Mouse (Mus musculus) adrenal gland, postnatal 36 days (tissue): Measurements from ENCODE around the gene Cwc22. TPM values are rescaled to one million over a fixed set of nuclear protein-coding genes. Genes with fewer than 3 reads are reported as not detected.
"Not testable (repeated sequence)": the region's sequence is repeated elsewhere in the genome, so short reads cannot be mapped to it uniquely, and the experiment has no call there.

ENCODE experiments used
- DNase-seq, 2 experiments: peaks; one replicate each; pipeline ENCODE4 v3.0.0; 2021; ENCODE audit warnings: mixed read lengths in 1 of 2
- total RNA-seq, 2 experiments: library from RNA; stranded (reverse); gene quantifications; 2 replicates each; pipeline ENCODE4 v1.2.3; 2021

The Cwc22 gene
- total RNA-seq, 2 experiments from 2014 or later: 29.8 to 32.3 TPM

DNA sequence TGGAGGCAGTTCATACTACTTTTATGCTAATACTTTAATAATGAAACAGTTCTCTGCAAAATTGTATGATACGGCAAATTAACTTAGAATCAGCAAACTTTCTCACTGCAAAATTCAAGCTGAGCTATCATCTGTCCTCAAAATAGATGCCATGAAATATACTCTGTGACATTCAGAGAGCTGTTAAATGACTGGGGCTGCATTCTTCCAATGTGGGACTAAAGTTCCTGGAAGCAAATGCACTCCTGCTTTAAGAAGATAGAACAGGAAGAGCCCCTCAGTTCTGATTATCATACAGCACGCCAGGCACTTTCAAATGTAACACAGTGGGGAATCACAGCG lies 48.6 kb downstream of the Cwc22 start:
- DNase-seq: no peak

DNA sequence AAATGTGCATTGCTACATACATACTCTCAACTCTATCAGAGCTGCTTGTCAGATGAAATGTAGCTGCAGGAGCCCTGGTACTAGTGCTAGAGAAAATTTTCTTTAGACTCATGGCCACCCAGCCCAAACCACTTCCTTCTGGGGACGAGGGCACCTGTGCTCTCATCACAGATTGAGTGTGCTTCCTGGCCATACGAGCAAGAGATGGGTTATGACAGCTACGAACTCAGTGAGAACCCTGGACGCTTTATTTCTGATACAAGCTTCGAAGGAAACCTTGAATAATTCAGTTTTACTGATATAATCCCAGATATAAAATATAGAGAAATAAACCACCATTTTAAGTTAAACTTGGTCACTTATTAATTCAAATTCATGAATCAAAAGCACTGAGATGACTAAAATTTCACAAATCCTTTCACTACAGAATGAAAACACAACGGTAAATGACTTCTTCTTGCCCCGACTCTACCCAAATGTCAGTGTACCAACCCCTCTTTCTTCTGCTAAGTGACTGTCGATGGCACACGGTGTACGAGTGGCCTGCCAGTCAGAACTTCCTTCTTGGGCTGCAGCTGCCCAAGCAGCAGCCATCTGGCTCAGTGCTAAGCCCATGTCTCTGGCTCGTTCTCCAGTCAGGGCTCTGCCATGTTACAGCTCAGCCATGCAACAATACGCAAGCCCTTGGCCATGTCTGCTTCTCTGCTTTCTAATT lies 49.2 kb downstream of the Cwc22 start:
- DNase-seq: no peak

DNA sequence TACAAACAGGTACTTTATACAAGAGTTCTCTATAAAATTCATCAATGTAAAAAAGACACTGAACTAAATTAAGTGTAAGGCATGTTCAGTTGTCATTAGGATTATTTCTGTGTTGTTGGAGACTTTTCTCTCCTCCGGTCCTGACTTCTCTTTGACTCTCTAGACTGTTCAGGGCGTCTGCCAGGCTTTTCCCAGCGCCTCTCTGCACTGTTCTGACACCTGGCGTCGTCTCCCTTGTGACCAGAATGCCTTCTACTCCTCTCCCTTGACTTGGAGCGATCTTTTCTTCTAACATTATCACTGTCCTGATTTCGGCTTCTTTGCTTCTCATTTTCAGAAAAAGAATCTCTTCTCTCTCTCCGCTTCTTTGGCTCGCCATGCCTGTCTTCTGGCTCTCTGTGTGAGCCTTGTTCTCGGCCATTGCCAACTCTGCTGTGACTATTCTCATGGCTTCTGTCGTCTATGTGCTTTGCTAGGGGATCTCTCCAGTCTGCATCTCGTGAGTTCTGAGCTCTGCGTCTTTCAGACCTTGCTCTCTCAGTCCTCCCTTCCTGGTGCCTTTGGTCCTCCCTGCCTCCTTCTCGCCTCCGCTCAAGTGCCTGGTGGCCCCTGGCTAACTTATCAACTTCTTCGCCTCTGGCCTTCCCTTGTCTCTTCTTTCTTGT lies 50.1 kb downstream of the Cwc22 start:
- not testable (repeated sequence) for DNase-seq

DNA sequence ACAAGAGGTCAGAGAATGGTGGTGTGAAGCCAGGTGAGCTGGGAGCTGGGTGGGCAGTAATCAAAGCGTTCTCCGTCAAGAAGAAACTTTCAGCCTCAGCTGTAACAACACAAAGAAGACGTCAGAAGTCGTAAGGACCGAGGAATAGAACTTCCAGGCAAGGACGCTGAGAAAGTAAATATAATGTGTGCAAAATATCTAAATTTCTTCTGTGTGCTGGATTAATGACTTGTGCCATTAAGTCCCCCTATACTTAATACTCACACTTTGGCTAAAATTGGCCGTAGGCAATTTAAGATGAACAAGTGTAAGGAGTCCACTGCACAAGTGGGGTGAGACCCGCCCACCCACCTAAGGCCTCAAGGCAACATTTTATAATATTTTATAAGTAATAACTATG lies 51.3 kb downstream of the Cwc22 start:
- DNase-seq: no peak

DNA sequence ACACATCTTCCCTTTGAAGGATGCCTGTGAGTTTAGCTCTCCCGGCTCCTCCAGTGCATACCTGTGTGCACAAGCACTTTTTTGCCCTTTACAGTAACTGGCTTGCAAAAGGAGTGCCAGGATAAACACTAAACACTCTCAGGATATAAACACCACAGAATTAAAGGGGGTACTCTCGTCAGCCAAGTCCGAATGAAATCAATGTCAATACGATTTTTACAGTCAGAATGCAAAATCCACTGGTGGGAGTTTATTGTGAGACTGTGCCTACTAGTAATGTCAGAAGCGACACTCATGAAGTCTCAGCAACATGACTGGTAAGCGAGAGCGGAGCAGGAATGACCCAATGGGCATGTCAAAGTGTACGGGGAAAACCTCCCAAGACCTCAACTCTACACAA lies 52.7 kb downstream of the Cwc22 start:
- no peak for DNase-seq

DNA sequence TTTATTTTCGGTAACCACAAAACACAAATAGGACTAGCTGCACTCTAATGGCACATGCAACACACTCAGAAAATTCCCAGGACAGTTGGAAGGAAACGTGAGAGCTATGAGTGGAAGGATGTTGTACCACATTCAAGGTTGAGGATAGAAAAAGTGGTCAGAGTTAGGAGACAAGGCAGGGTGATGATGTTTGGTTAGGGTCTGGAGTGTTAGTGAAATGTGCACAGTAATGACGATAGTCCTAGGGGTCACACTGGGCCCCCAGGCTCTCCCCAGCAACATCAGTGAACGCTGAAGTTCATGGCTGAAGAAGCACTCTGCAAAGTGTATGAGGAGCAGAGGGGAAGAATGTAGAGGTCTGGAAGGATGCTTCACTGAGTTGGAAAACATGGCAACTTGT lies 53.6 kb downstream of the Cwc22 start:
- no peak for DNase-seq

DNA sequence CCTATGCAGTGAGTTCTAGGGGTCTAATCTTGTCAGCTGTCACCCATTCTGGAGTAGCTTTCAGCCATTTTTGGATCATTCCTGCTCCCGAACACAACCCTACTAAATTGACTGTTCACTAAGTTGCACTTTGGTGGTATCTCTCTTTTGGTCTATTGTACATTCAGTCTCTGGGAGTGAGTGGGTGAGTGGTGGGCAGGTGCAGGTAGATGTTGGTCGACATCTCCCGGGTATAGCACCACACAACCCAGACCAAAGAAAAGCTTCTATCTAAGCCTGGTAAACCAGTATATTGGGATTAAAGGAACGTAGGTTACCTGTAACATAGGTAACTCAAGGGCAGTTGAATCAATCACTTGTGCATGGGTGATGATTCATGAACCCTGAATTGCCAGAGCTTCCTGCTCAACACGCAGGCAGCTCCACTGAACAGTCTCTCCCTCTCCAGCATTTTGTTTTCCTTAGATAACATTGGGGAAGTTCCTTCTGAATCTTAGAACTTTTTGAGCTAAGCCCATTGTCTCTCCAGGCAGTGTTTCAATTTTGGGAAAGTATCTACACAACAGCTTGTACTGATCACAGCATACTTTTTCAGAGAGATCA lies 55.2 kb downstream of the Cwc22 start:
- DNase-seq: no peak

DNA sequence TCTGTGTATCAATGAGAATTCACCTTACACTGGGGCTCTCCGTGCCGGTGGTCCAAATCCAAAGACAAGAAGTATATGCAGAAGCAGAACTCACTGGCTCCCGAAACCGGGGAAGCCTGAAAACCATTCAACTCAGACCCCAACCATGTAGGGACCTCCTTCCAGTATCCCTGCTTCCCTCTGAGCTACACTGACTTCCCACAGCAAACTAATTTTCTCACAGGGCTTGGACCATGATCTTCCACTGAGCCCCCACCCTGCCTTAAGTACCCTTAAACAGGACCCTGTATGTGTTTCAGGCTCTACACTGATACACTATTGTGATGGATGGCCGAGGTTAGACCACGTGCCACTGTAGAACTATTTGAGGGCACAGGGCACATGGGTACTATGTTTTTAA lies 56.2 kb downstream of the Cwc22 start:
- no peak for DNase-seq

DNA sequence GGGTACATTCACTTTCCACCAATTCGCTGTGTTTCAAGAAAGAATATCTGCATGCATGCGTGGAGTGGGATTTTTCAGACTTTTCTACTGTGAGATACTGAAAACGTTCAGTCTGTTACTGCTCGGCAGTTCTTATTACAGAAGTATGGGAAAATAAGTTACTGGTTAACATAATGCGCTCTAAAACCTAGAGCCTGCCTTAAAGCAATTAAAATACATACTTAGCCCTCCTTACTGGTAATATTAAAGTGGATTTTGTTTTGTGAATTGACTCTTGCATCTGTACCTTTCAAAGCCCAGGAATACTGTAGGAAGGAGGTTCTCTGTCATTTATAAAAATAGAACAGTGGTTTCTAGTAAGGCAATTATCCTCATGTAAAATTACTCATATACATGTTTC lies 56.8 kb downstream of the Cwc22 start:
- DNase-seq: no peak

DNA sequence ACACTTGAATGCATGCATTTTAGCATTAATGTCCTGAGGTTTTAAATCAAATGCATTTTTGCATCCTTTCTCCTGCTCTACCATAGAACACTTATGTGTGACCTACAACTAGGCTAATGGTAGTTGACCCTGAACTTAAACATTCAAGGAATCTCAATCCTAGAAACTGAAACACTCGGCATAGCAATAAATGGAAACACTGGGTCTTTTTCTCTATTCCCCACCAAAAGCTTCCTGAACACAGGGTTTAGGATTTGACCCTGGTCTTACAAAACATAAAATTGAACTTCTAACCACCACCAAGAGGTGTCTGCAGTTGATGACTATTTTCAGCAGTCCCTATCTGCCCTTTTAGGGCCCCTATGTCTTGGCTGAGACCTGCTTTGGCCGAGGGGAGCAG lies 57.3 kb downstream of the Cwc22 start:
- DNase-seq: no peak

DNA sequence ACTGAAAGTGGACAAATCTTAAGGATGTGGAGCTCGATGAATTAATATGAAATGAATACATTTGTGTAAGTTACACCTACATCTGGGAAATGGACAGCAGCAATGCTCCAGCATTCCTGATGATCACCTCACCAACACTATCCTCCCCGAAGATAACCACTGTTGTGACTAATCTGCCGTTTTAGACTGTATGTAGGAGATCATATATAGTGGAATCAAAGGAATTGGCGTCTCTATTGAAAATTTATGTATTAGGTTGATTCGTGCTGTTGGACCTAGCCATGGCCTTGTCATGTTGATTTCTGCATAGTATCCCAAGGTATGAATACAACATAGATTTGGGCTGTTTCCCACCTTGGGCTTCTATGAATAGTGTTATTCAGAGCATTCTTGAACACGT lies 58.1 kb downstream of the Cwc22 start:
- DNase-seq: no peak

DNA sequence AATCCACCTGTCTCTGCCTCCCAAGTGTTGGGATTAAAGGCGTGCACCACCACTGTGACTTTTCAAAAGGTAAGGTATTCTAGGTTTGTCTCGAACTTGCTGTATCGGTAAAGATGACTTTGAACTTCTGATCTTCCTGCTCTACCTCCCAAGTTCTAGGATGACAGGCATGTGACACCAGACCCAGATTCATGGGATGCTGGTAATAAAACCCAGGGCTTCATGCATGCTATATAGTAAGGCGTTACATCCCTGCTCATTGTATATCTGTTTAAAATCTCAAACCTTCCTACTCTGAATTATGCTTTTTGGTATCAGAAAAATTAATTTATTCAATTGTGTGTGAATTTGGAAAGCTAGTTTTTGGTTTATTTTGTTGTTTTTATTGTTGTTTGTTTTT lies 59.0 kb downstream of the Cwc22 start:
- no peak for DNase-seq

DNA sequence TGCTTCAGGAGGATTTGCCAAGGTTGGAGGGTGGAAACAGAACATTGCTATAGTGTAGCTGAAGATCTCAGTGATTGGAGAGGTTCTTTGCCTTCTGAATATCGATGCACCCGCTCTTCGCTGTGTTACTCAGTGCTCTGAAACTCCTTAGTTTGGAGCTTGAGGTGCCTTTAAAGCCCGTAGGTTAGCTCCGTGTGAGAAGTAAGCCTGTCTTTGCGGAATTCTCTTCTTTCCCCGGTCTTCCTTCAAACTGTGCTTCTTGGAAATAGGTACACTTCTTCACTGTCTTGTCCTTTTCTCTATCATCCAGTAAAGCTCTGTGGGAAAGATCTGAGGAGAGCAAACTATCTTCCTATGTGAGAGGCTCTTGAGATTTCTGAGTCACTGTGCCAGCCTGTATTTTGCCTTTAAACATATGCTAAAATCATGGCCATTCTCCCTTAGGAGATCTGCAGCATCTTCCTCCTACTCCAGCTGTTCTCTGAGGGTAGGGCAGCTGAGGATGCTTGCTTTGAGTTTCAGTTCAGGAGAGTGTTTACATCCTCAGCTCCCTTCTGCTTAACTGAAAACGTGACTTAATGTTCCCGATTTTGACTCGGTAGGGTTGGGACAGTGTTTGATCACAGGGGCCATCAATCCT lies 60.6 kb downstream of the Cwc22 start:
- DNase-seq: no peak

DNA sequence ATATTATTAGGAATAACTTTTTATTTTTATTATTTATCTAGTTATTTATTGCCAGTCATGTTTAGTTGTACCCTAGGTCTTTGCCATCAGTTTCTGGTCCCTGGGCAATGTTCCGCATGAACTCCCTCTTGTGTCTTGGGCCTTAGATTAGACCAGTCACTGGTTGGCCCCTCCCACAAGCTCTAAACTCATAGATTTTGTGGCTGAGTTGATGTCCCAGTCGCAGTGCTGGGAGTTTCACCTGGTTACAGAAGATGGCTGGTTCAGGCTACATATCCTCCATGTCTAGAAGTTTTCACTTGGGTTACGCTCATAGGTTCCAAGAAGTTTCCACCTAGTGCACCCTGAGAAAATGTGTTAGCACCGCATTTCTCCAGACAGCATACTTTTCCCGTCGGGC lies 61.1 kb downstream of the Cwc22 start:
- no peak for DNase-seq

DNA sequence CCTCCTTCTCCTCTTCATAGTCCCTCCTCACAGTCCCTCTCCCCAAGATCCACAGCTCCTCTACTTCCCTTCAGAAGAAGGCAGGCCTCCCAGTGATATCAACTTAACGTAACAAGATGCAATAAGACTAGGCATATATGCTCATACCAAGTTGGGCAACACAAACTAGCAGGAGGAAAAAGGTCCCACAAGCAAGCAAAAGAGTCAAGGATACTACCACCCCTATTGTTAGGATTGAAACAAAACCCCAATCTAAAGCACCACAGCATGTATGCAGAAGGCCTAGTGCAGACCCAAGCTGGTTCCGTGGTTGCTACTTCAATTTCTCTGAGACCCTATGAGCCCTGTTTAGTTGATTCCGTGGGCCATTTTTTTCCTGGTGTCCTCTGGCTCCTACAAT lies 61.7 kb downstream of the Cwc22 start:
- no peak for DNase-seq

DNA sequence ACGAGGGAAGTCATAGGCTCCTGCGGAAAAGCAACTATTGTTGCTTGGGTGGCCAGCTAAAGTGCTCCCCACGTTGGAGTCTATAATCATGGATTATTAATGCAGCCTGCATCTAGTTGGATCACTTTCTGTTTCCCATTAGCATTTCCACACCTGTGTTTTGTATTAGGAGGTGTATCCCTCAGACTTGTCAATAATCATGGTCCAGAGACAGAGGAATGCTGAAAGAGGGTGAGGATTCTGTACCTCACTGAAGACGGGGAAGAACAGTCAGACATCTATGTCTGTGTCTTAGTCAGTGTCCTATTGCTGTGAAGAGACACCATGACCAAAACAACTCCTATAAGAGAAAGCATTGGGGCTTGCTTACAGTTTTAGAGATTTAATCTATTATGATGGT lies 63.2 kb downstream of the Cwc22 start:
- DNase-seq: no peak

DNA sequence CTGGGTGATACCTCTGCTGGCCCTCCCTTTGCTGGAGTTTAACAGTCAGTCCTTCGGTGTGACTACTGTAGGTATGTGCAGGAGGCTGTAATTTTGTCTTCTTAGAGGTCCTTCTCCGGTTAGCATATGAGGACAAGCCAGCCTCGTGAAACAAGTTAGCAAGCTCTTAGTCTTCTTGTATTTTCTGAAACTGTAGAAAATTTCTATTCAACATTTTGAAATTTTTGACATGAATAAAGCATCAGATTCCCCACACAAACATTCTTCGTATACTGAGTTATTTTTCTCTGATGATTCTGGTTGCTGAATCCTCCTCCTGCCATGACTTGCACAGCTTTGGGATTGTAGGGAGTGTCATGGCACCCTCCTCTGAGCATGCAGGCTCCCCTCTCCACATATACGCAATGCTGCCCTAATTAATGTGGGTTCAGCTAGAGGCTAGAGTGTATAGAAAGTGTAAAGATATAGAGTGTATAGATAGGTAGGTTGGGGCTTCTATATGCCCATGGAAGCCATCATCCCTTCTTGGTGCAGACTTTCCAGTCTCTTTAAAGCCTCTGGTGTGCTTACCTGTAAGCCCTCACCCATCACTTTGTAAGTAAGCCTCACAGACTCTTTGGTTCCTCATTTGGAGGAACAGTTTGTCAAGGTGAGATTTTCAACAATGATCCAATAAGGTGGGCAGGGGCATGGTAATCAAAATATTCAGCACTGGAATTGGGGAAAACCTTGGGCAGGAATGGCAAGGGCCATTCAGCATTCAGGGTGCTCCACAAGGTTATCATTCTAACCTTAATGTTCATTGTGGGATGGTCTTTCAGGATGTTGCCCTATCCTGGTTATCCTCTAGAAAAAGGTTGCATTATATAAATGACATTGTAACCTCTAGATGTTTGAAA lies 64.6 kb downstream of the Cwc22 start:
- DNase-seq: no peak

DNA sequence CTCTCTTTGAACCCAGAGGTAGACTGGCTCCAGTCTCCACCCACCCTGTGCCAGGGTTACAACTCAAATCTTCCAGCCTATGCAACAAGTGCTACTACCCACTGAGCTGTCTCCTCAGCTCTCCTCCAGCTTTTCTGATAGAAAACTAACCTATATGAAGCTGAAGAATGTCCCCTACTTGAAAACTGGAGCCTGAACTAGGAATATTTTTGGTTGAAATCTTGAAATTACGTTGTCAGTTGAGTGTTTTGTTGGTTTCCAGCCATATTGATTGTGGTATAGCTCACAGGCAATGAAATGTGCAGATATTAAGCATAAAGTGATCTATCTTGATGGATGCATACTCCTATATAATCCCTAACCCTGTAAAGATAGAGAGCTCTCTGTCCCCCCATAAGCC lies 65.8 kb downstream of the Cwc22 start:
- no peak for DNase-seq

DNA sequence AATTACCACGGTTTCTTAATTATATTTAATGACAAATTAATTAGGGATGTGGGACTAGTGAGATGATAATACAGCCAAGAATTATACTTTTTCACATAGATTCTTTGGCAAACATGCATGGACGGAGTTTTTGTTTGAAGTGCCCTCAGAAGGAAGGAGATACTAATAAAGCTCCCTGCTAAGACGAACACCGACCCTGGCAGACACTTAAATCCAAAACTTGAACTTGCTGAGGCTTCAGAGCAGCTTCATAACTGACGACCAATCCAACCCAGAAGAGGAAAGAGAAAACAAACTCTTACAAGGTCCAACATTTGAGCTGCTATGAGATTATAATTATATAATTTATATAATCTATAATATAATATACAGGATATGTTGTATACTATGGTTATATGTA lies 66.4 kb downstream of the Cwc22 start:
- DNase-seq: no peak

DNA sequence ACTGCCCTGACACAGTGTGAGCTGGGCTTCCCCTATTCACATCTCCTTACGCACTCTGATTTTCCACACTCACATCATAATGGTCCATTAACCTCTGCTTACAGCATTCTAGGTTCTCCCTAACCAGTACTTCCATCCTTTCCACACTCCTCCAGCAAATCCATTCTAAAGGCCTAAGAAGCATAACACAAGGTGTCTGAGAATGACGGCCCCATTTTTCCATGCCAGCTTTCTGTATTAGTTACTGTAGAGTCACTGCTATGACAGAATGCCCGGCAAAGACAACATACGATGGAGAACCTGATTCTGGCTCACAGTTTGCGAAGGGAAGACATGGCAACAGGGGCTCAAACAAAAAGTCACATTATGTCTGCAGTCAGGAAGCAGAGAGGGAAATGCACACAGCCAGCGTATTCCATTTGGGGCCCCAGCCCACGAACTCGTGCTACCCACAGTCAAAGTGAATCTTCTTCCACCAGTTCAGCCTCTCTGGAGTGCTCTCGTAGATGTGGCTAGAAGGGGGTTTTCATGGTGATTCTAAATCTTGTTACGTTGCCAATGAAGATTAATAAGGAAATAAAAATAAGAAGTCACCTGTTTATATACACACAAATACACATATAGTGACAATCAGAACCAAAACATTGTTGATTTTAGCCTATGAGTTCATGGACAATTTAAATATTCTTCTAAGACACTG lies 68.9 kb downstream of the Cwc22 start:
- DNase-seq: no peak

DNA sequence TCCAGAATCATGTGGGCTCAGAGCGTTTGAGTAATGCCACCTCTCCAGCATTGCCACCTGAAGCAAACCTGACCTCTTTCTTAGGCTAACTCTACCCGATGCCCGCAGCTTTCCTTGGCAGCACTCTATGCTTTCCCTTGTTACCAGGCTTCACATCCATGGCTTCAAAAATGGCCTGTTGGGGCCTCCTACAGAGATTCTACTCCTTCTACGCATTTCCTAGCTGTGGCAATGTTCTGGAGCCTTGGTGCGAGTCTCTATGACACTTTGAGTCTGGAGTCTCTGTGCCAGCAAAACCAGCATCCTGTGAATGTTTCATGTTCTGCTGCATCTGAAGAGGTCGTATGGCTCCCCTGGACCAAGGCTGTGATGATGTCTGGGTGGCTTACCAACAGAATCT lies 69.8 kb downstream of the Cwc22 start:
- DNase-seq: no peak

DNA sequence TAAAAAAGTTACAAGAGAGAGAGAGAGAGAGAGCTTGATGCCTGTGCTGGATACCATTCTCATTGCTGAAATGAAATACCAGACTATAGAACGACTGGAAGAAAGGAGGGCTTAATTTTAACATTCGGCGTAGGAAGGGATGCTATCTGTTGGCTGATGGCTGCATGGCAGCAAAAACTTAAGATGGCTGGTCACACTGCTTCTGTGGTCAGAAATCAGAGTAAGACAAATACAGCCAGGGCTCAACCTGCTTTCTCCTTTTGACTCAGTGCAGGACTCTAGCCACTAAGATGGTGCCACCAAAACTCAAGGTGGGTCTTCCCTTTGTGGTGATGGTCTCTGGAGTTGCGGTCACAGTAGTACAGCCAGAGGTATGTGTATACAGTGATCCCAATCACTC lies 70.7 kb downstream of the Cwc22 start:
- DNase-seq: no peak
